Mouse (Mus musculus): ENCODE data around the gene Camk2n2.

- no peak for TF ChIP-seq CTCF (IDR thresholded peaks at IDR 0.05; ENCODE audit: borderline replicate concordance, insufficient read depth, low read depth, low read length)
- TF ChIP-seq POLR2A (IDR thresholded peaks at IDR 0.05; ENCODE audit: borderline replicate concordance, insufficient read depth, low read length), result no peak
These were observed 7.8 kb upstream of the Camk2n2 start for GRCm38 (mm10) chr16:20628871-20629391.

Measured in cerebellum, adult 2 months (tissue).